Mouse (Mus musculus) heart, embryonic 10.5 days (tissue): ENCODE measurements around the gene Anapc15-ps. TPM values are rescaled to one million over a fixed set of nuclear protein-coding genes. Genes with fewer than 3 reads are reported as not detected.

Experiments used
- DNase-seq: peaks from one replicate; pipeline ENCODE4 v3.0.0-alpha.2; 2017; ENCODE audit warnings: low spot score
- H3K27ac ChIP-seq: fragments of 300-500 bp; sonication (generic); 2 replicates; pipeline ENCODE4 v1.5.1; 2016; ENCODE audit warnings: mild to moderate bottlenecking
- H3K27me3 ChIP-seq: fragments of 300-500 bp; sonication (generic); 2 replicates; pipeline ENCODE4 v1.6.1; 2016; ENCODE audit warnings: mild to moderate bottlenecking; ENCODE audit not compliant: poor library complexity, insufficient read depth, severe bottlenecking
- H3K36me3 ChIP-seq: fragments of 300-500 bp; sonication (generic); 2 replicates; pipeline ENCODE4 v1.6.1; 2016; ENCODE audit warnings: mild to moderate bottlenecking, moderate library complexity
- H3K4me1 ChIP-seq: fragments of 300-500 bp; sonication (generic); 2 replicates; pipeline ENCODE4 v1.6.1; 2016; ENCODE audit warnings: mild to moderate bottlenecking
- H3K4me3 ChIP-seq: fragments of 300-500 bp; sonication (generic); 2 replicates; pipeline ENCODE4 v1.5.1; 2016; ENCODE audit warnings: mild to moderate bottlenecking, moderate library complexity
- H3K9me3 ChIP-seq: fragments of 300-500 bp; sonication (generic); 2 replicates; pipeline ENCODE4 v1.6.1; 2016; ENCODE audit warnings: mild to moderate bottlenecking, moderate library complexity
- WGBS: fragments of 180-500 bp; shearing (Covaris S2); methylation state at CpG from one replicate; pipeline ENCODE4 v1.1.7; 2016; 5-methylcytosine and 5-hydroxymethylcytosine counted together
- polyA plus RNA-seq: library from polyadenylated mRNA; unstranded; fragments of >200 nt; fragmentation: Nextera tagmentation; extraction: Ambion mirVana; gene quantifications from 2 replicates; pipeline ENCODE4 v1.2.1, GENCODE M21; 2016

The Anapc15-ps gene
- polyA plus RNA-seq, 1 experiment from 2014 or later = not detected

DNA sequence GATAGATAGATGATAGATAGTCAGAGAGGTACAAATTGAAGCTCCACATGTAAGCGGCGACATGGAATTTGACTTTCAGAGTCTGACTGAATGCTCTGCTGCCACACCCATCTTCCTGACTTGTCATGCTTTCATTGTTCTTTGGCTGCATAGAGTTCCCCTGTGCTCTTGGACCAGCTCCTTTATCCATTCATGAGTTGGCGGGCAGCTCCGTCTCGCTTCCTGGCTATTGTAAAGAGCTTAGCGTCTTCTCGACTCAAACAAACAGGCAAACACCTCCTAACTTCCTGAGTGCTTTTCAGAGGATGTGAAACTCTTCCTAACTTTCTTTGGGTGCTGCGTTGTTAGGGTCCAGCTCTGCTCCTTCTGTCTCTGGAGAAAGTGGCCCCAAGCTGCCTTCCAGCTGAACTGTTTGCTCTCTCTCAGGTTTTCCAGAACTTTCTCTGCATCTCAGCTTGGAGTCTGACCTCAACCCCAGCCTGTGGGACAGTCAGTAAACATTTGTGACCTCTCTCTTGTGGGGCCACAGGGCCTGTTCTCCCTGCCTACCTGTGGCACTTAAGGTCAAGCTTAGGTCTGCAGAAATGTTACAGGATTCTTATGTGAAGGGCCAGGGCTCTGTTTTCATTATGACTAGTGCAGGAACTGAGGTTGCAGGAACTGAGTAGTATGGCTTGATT is 13.6 kb downstream of the Anapc15-ps start:
- DNase-seq = peak; percentile 66
- Histone ChIP-seq H3K27me3 (peaks cover 5% of the 10 kb centered on the region; the same call in 1 of the 2 replicates), H3K4me3 (no peak overlapping the region), H3K36me3 (no peaks in the 10 kb centered on the region), H3K4me1 (0 out of 2 replicates have a peak, but pooled peaks cover 12% of the 10 kb centered on the region), H3K9me3 (no peaks in the 10 kb centered on the region), H3K27ac (peak overlapping the region; percentile 24; the same call in 1 of the 2 replicates)
- 64% methylated on average over 8 of the region's 8 CpGs for WGBS

DNA sequence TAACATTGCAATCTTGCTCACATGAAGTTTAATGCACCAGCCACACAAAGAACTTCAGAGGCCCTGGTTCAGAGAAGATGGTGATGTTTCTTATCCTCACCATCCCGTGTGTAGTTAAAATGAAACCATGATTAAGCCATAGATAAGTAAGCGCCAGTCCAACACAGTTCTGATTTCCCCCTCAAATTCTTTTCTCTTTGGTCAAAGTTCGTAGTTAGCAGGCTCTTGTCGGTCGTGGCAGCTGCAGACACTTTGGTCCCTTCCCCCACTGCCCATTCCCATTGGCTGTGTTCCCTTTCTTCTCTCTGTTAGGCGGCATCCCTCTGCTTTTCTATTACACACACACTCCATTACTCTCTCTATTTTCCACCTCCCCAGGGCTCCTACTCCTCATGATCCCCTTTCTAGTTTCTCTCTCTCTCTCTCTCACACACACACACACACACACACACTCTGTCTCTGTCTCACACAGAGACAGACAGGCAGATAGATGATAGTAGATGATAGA is 14.4 kb downstream of the Anapc15-ps start:
- Histone ChIP-seq H3K4me3 (no peak overlapping the region), H3K27ac (no peak overlapping the region), H3K9me3 (no peaks in the 10 kb centered on the region), H3K27me3 (peaks cover 5% of the 10 kb centered on the region; the same call in 1 of the 2 replicates), H3K4me1 (0 out of 2 replicates have a peak, but pooled peaks cover 15% of the 10 kb centered on the region), H3K36me3 (no peaks in the 10 kb centered on the region)
- peak; percentile 63 for DNase-seq
- 52% methylated on average over 6 of the region's 6 CpGs for whole genome bisulfite sequencing

- no peaks in the 10 kb centered on the region for H3K36me3 ChIP-seq
- no peak for DNase-seq
- peaks cover 5% of the 10 kb centered on the region; the same call in 1 of the 2 replicates for H3K27me3 ChIP-seq
- H3K4me1 ChIP-seq = 0 out of 2 replicates have a peak, but pooled peaks cover 15% of the 10 kb centered on the region
- H3K9me3 ChIP-seq = no peaks in the 10 kb centered on the region
- H3K27ac ChIP-seq = no peak overlapping the region
- 79% methylated on average over 10 of the region's 10 CpGs for WGBS
- H3K4me3 ChIP-seq = no peak overlapping the region
Observed at GRCm38 (mm10) chr10:95656236-95657225, 16.7 kb downstream of the Anapc15-ps start.

DNA sequence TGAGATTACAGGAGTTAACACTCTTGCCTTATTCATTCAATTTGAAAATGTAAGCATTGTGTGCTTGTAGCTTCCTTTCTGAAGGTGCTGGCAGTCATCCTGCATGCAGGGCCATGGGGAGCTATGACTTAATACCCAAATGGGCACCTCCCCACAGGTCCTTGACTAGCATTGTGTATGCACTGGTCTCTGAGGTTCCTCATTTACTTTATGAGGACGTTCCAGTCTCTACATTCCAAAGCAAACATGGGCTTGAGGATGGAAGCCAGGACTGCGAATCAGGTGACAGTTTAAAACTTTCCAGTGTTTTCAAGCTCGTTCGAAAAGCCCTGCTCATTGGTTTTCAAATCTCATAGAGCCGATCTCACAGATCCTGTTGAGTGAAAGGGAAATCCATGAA is 21.1 kb downstream of the Anapc15-ps start:
- Histone ChIP-seq H3K4me1 (peaks cover 4% of the 10 kb centered on the region; the same call in 1 of the 2 replicates), H3K27ac (no peak overlapping the region), H3K4me3 (no peak overlapping the region), H3K27me3 (peaks cover 5% of the 10 kb centered on the region; the same call in 1 of the 2 replicates), H3K36me3 (no peaks in the 10 kb centered on the region), H3K9me3 (no peaks in the 10 kb centered on the region)
- DNase-seq = no peak
- WGBS = 87% methylated on average over 5 of the region's 5 CpGs

DNA sequence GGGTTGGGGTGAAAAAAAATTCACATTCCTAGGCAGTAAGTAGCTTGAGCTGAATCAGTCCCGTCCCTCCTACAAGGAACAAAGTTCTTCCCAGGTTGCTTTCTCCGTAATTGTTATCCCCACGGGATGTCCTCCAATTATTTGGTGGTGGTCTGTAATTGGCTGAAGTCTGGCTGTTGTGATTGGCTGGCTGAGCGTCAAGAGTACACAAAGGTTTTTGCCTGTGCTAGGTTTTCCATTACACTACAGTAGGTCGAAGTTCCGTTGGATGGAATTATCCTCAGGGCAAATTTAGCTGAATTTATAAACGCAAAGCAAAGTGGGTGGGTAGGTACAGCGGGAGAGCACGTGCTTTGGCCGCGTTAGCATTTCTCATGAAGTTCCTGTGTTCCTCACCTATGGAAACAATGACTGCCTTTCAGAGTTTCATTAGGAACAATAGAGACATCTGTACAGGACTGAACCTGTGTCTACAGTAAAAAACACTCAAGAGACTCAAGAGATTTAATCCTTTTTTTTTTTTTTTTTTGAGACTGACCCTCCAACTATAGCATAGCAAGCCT is 24.8 kb downstream of the Anapc15-ps start:
- DNase-seq = no peak
- 88% methylated on average over 11 of the region's 11 CpGs for WGBS
- no peak overlapping the region for H3K4me3 ChIP-seq
- H3K4me1 ChIP-seq = peaks cover 15% of the 10 kb centered on the region
- H3K36me3 ChIP-seq = no peaks in the 10 kb centered on the region
- H3K27ac ChIP-seq = no peak overlapping the region
- no peaks in the 10 kb centered on the region for H3K9me3 ChIP-seq
- no peaks in the 10 kb centered on the region for H3K27me3 ChIP-seq

GRCm38 (mm10) chr10:95647128-95647527 is 26.1 kb downstream of the Anapc15-ps start:
- Histone ChIP-seq H3K27me3 (no peaks in the 10 kb centered on the region), H3K36me3 (no peaks in the 10 kb centered on the region), H3K4me1 (peaks cover 15% of the 10 kb centered on the region), H3K9me3 (no peaks in the 10 kb centered on the region), H3K27ac (peak overlapping the region; percentile 13; the same call in 1 of the 2 replicates), H3K4me3 (no peak overlapping the region)
- no peak for DNase-seq
- 33% methylated on average over 9 of the region's 9 CpGs for WGBS

DNA sequence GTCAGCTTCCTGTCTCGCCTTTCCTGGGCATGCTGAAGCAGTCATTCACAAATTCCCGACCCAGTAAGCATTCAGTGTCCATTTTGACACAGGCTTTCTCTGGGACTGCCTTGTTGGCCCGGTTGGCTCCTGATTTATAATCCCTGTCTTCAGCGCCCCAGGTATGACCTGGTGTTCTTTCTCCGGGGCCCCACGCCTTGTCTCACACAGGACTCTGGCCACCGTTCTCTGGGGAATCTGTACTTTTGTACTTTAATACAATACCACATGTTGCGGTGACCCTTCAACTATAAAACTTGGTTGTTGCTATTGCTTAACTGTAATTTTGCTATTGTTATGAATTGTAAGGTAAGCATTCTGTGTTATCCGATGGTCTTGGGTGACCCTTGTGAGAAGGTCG is 26.7 kb downstream of the Anapc15-ps start:
- DNase-seq = no peak
- Histone ChIP-seq H3K4me1 (peaks cover 15% of the 10 kb centered on the region), H3K27ac (peak overlapping the region; percentile 13; the same call in 1 of the 2 replicates), H3K27me3 (no peaks in the 10 kb centered on the region), H3K36me3 (no peaks in the 10 kb centered on the region), H3K4me3 (no peak overlapping the region), H3K9me3 (no peaks in the 10 kb centered on the region)
- 85% methylated on average over 10 of the region's 10 CpGs for WGBS

GRCm38 (mm10) chr10:95643696-95644360 is 29.4 kb downstream of the Anapc15-ps start:
- H3K36me3 ChIP-seq = no peaks in the 10 kb centered on the region
- WGBS = 59% methylated on average over 6 of the region's 6 CpGs
- H3K9me3 ChIP-seq = no peaks in the 10 kb centered on the region
- peaks cover 15% of the 10 kb centered on the region for H3K4me1 ChIP-seq
- H3K27me3 ChIP-seq = no peaks in the 10 kb centered on the region
- DNase-seq = no peak
- H3K27ac ChIP-seq = peak overlapping the region; percentile 52; the same call in 1 of the 2 replicates
- H3K4me3 ChIP-seq = no peak overlapping the region

DNA sequence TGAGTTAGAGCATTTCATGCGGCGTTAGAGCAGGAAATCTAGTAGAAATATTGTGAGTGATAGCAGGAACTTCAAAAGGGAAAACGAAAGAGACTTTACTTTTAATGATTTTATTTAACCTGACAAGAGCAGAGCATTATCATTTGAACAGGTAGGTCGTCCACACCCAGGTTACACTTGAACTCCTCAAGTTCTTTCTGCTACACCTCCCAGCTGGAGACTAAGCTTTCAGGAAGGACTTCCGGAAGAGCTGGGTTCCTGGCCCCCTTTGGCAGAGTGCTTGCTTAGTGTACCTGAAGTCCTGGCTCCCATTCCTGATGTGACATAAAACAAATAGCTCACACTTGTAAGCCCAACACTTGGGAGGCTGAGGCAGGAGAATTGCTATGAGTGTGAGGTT is 30.2 kb downstream of the Anapc15-ps start:
- Histone ChIP-seq H3K36me3 (no peaks in the 10 kb centered on the region), H3K4me3 (no peak overlapping the region), H3K4me1 (peaks cover 17% of the 10 kb centered on the region), H3K27ac (no peak overlapping the region), H3K9me3 (no peaks in the 10 kb centered on the region), H3K27me3 (no peaks in the 10 kb centered on the region)
- no peak for DNase-seq
- WGBS = 72% methylated on average over 5 of the region's 5 CpGs

- WGBS = 92% methylated on average over 5 of the region's 5 CpGs
- no peak overlapping the region for H3K27ac ChIP-seq
- no peaks in the 10 kb centered on the region for H3K27me3 ChIP-seq
- peaks cover 11% of the 10 kb centered on the region for H3K4me1 ChIP-seq
- H3K9me3 ChIP-seq = no peaks in the 10 kb centered on the region
- no peak overlapping the region for H3K4me3 ChIP-seq
- H3K36me3 ChIP-seq = no peaks in the 10 kb centered on the region
- DNase-seq = no peak
Observed at GRCm38 (mm10) chr10:95641335-95641734, 31.9 kb downstream of the Anapc15-ps start.

DNA sequence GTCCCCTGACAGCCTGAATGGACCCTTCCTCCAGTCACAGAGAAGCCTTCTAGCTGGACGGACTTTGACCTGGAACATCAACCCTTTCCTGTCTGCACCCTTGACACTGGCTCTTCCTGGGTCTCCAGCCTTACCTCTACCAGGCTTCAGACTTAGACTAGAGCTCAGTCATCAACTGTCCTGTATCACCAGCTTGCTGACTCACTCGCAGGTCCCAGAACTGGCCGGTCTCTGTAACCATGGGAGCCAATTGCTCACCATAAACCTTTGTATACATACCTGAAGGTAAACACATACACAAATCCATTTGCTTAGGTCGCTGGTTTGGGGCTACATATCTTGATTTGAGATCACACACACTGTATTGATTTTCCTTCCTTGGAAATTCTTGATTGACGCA is 33.8 kb downstream of the Anapc15-ps start:
- Histone ChIP-seq H3K4me3 (no peak overlapping the region), H3K27me3 (no peaks in the 10 kb centered on the region), H3K27ac (no peak overlapping the region), H3K9me3 (no peaks in the 10 kb centered on the region), H3K4me1 (peaks cover 17% of the 10 kb centered on the region), H3K36me3 (no peaks in the 10 kb centered on the region)
- WGBS = 78% methylated on average over 5 of the region's 5 CpGs
- DNase-seq = no peak

GRCm38 (mm10) chr10:95634751-95635150 is 38.5 kb downstream of the Anapc15-ps start:
- DNase-seq = peak; percentile 93
- H3K4me1 ChIP-seq = peaks cover 14% of the 10 kb centered on the region; the same call in 1 of the 2 replicates
- H3K27me3 ChIP-seq = 0 out of 2 replicates have a peak, but pooled peaks cover 6% of the 10 kb centered on the region
- H3K36me3 ChIP-seq = no peaks in the 10 kb centered on the region
- no peak overlapping the region for H3K4me3 ChIP-seq
- H3K27ac ChIP-seq = peak overlapping the region; percentile 77
- WGBS = 74% methylated on average over 15 of the region's 15 CpGs
- H3K9me3 ChIP-seq = no peaks in the 10 kb centered on the region
